Mouse (Mus musculus): ENCODE data around the gene Ptpn9. TPM values are rescaled to one million over a fixed set of nuclear protein-coding genes. Genes with fewer than 3 reads are reported as not detected.

Gene Ptpn9
- polyA plus RNA-seq, 1 experiment from 2014 or later, result 20.1 TPM

GRCm38 (mm10) chr9:57012393-57012792 is 17.7 kb downstream of the Ptpn9 start:
- no peaks in the 10 kb centered on the region for H3K4me1 ChIP-seq (ENCODE audit: insufficient read depth, low read depth, low read length)
- TF ChIP-seq CTCF (IDR thresholded peaks at IDR 0.05) (no peak), EP300 (IDR thresholded peaks at IDR 0.05) (no peak)

GRCm38 (mm10) chr9:57012895-57013294 is 18.2 kb downstream of the Ptpn9 start:
- no peak for TF ChIP-seq EP300 (IDR thresholded peaks at IDR 0.05)
- no peak for TF ChIP-seq CTCF (IDR thresholded peaks at IDR 0.05)
- DNase-seq (ENCODE audit: low spot score), result no peak
- Histone ChIP-seq H3K36me3 (ENCODE audit: insufficient read depth, low read length) (no peaks in the 10 kb centered on the region), H3K27me3 (replicated peaks; ENCODE audit: insufficient read depth, low read length) (no peaks in the 10 kb centered on the region), H3K4me2 (replicated peaks; ENCODE audit: low read depth, low read length) (no peak overlapping the region), H3K4me3 (ENCODE audit: low read depth, low read length) (no peak overlapping the region), H3K4me1 (ENCODE audit: insufficient read depth, low read depth, low read length) (no peaks in the 10 kb centered on the region), H3K9me3 (ENCODE audit: low read length) (0 out of 2 replicates have a peak, but pooled peaks cover 3% of the 10 kb centered on the region), H3K27ac (ENCODE audit: low read length) (no peak overlapping the region), H3K9ac (replicated peaks; ENCODE audit: low read depth) (no peak overlapping the region)
- 77% methylated on average over 4 of the region's 4 CpGs for WGBS
- no peak for ATAC-seq

More at GRCm38 (mm10) chr9:57012393-57012792, 17.7 kb downstream of the Ptpn9 start:
- Histone ChIP-seq H3K9me3 (ENCODE audit: low read length) (0 out of 2 replicates have a peak, but pooled peaks cover 3% of the 10 kb centered on the region), H3K27me3 (replicated peaks; ENCODE audit: insufficient read depth, low read length) (no peaks in the 10 kb centered on the region), H3K27ac (ENCODE audit: low read length) (no peak overlapping the region), H3K36me3 (ENCODE audit: insufficient read depth, low read length) (no peaks in the 10 kb centered on the region), H3K9ac (replicated peaks; ENCODE audit: low read depth) (no peak overlapping the region), H3K4me2 (replicated peaks; ENCODE audit: low read depth, low read length) (no peak overlapping the region), H3K4me3 (ENCODE audit: low read depth, low read length) (no peak overlapping the region)
- ATAC-seq (no peak), DNase-seq (ENCODE audit: low spot score) (no peak)
- 89% methylated on average over 1 of the region's 1 CpGs for WGBS

- Histone ChIP-seq H3K4me2 (replicated peaks; ENCODE audit: low read depth, low read length) (no peak overlapping the region), H3K27ac (ENCODE audit: low read length) (no peak overlapping the region), H3K9me3 (ENCODE audit: low read length) (0 out of 2 replicates have a peak, but pooled peaks cover 3% of the 10 kb centered on the region), H3K4me3 (ENCODE audit: low read depth, low read length) (no peak overlapping the region), H3K4me1 (ENCODE audit: insufficient read depth, low read depth, low read length) (no peaks in the 10 kb centered on the region), H3K27me3 (replicated peaks; ENCODE audit: insufficient read depth, low read length) (no peaks in the 10 kb centered on the region), H3K9ac (replicated peaks; ENCODE audit: low read depth) (no peak overlapping the region), H3K36me3 (ENCODE audit: insufficient read depth, low read length) (no peaks in the 10 kb centered on the region)
- no peak for ATAC-seq
- peak; percentile 41 for DNase-seq (ENCODE audit: low spot score)
- TF ChIP-seq CTCF (IDR thresholded peaks at IDR 0.05), result no peak
- no peak for TF ChIP-seq EP300 (IDR thresholded peaks at IDR 0.05)
- 75% methylated on average over 1 of the region's 1 CpGs for WGBS
Measured at GRCm38 (mm10) chr9:57013756-57014155, 19.0 kb downstream of the Ptpn9 start.

GRCm38 (mm10) chr9:57014766-57015165 is 20.0 kb downstream of the Ptpn9 start:
- H3K9ac ChIP-seq (replicated peaks; ENCODE audit: low read depth), result no peak overlapping the region
- TF ChIP-seq CTCF (IDR thresholded peaks at IDR 0.05) (peak; percentile 51), EP300 (IDR thresholded peaks at IDR 0.05) (no peak)
- no peaks in the 10 kb centered on the region for H3K36me3 ChIP-seq (ENCODE audit: insufficient read depth, low read length)
- no peak overlapping the region for H3K4me2 ChIP-seq (replicated peaks; ENCODE audit: low read depth, low read length)
- no peak for DNase-seq (ENCODE audit: low spot score)
- no peaks in the 10 kb centered on the region for H3K27me3 ChIP-seq (replicated peaks; ENCODE audit: insufficient read depth, low read length)
- no peak overlapping the region for H3K4me3 ChIP-seq (ENCODE audit: low read depth, low read length)
- no peaks in the 10 kb centered on the region for H3K4me1 ChIP-seq (ENCODE audit: insufficient read depth, low read depth, low read length)
- no peak for ATAC-seq
- H3K9me3 ChIP-seq (ENCODE audit: low read length), result 0 out of 2 replicates have a peak, but pooled peaks cover 3% of the 10 kb centered on the region
- WGBS, result 67% methylated on average over 1 of the region's 1 CpGs
- H3K27ac ChIP-seq (ENCODE audit: low read length), result no peak overlapping the region

DNA sequence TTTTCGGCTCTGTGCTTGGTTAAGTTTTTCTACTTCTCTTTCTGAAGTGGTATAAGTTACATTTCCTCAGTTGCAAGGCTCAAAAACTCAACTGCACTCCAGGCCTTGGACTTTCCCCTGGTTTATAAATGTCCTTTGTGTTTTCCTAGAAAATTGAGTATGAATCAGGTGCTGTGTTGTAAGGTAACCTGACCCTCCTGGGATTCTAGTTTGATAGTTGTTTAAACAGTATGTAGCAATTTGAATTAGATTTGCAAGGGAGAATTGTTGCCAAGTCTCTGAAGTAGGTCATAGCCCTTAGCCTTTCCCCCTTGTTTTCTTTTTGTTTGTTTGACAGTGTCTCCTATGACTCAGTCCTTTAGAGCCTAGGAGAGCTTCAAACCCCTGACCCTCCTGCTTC is 22.9 kb downstream of the Ptpn9 start:
- DNase-seq (ENCODE audit: low spot score) (peak; percentile 76), ATAC-seq (peak; percentile 73)
- H3K9ac ChIP-seq (replicated peaks; ENCODE audit: low read depth), result no peak overlapping the region
- TF ChIP-seq EP300 (IDR thresholded peaks at IDR 0.05), result no peak
- no peak for TF ChIP-seq CTCF (IDR thresholded peaks at IDR 0.05)
- no peaks in the 10 kb centered on the region for H3K27me3 ChIP-seq (replicated peaks; ENCODE audit: insufficient read depth, low read length)
- H3K4me1 ChIP-seq (ENCODE audit: insufficient read depth, low read depth, low read length), result no peaks in the 10 kb centered on the region
- 0 out of 2 replicates have a peak, but pooled peaks cover 3% of the 10 kb centered on the region for H3K9me3 ChIP-seq (ENCODE audit: low read length)
- no peak overlapping the region for H3K4me3 ChIP-seq (ENCODE audit: low read depth, low read length)
- H3K4me2 ChIP-seq (replicated peaks; ENCODE audit: low read depth, low read length), result no peak overlapping the region
- 66% methylated on average over 1 of the region's 1 CpGs for WGBS
- H3K36me3 ChIP-seq (ENCODE audit: insufficient read depth, low read length), result peaks cover 3% of the 10 kb centered on the region; the same call in 1 of the 2 replicates
- H3K27ac ChIP-seq (ENCODE audit: low read length), result peak overlapping the region; percentile 38; the same call in 1 of the 2 replicates

GRCm38 (mm10) chr9:57031756-57032155 is 37.0 kb downstream of the Ptpn9 start:
- H3K27ac ChIP-seq (ENCODE audit: low read length), result no peak overlapping the region
- H3K4me2 ChIP-seq (replicated peaks; ENCODE audit: low read depth, low read length), result no peak overlapping the region
- peaks cover 6% of the 10 kb centered on the region; the same call in 1 of the 2 replicates for H3K36me3 ChIP-seq (ENCODE audit: insufficient read depth, low read length)
- no peak for DNase-seq (ENCODE audit: low spot score)
- H3K9ac ChIP-seq (replicated peaks; ENCODE audit: low read depth), result no peak overlapping the region
- ATAC-seq, result no peak
- no peaks in the 10 kb centered on the region for H3K4me1 ChIP-seq (ENCODE audit: insufficient read depth, low read depth, low read length)
- no peak overlapping the region for H3K4me3 ChIP-seq (ENCODE audit: low read depth, low read length)
- 97% methylated on average over 1 of the region's 1 CpGs for WGBS
- no peaks in the 10 kb centered on the region for H3K9me3 ChIP-seq (ENCODE audit: low read length)
- no peak for TF ChIP-seq EP300 (IDR thresholded peaks at IDR 0.05)
- no peak for TF ChIP-seq CTCF (IDR thresholded peaks at IDR 0.05)
- H3K27me3 ChIP-seq (replicated peaks; ENCODE audit: insufficient read depth, low read length), result no peaks in the 10 kb centered on the region
